Mouse (Mus musculus): ENCODE measurements at regions not wholly inside any gene's neighbourhood (a gene's known extent, or its start where the extent isn't known, plus 50 kb on each side); places are given as distances from the start of the nearest gene placed in this dataset.

DNA sequence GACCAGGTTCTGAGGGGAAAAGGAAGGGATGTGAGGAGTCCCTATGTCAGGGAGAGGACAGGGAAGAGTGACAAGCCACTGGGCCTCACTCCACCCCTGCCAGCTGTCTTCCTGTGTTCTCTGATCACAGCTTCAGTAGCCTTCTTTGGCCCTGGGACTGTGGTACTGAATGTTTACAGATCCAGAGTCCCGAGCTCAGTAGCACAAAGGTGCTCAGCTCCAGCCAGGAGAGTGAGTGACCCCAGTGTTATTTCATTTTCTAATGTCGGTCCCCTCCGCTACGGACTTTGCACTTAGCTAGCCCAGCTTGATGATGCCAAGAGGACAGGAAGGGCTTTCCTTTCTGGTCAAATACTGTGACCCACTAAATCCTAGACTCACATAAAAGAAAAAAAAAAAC lies 104.2 kb downstream of the Foxa2 start:
- Histone ChIP-seq H3K36me3 (ENCODE audit: control insufficient read depth, insufficient read depth, low read length) (no peaks in the 10 kb centered on the region), H3K27me3 (replicated peaks; ENCODE audit: control insufficient read depth, insufficient read depth, low read length) (no peaks in the 10 kb centered on the region), H3K9me3 (ENCODE audit: control insufficient read depth, low read length) (no peaks in the 10 kb centered on the region), H3K27ac (ENCODE audit: low read depth, low read length) (peak overlapping the region; percentile 38; the same call in 1 of the 2 replicates), H3K9ac (ENCODE audit: low read depth, low read length) (no peak overlapping the region), H3K4me3 (ENCODE audit: low read depth, low read length) (no peak overlapping the region), H3K4me2 (no peak overlapping the region), H3K4me1 (replicated peaks; ENCODE audit: control insufficient read depth, insufficient read depth, low read length) (no peaks in the 10 kb centered on the region; the same call in 1 of the 2 replicates)
- ATAC-seq (replicated peaks; ENCODE audit: low FRiP score) (peak; percentile 67), DNase-seq (ENCODE audit: low spot score) (no peak)
- 59% methylated on average over 4 of the region's 4 CpGs for WGBS

DNA sequence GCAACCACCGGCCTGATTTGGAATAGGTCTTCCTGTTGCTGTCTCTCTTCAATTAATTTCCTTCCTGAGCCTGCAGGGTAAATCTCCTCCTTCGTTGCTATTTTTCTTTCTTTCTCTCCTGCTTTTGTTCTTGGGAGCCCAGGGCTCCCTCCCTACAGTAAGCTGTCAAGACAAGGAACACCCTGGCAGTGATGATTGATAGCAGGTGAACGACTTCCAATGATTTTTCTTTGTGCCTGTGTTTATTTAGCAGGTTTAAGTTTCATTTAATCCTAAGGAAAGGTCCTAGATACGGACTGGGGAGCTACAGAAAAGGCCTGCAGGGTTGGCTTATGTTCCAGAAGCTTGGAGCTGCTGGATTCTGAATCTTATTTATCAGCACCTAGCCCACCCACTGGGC lies 105.5 kb downstream of the Foxa2 start:
- no peaks in the 10 kb centered on the region for H3K36me3 ChIP-seq (ENCODE audit: control insufficient read depth, insufficient read depth, low read length)
- no peaks in the 10 kb centered on the region for H3K27me3 ChIP-seq (replicated peaks; ENCODE audit: control insufficient read depth, insufficient read depth, low read length)
- 25% methylated on average over 4 of the region's 4 CpGs for WGBS
- no peaks in the 10 kb centered on the region; the same call in 1 of the 2 replicates for H3K4me1 ChIP-seq (replicated peaks; ENCODE audit: control insufficient read depth, insufficient read depth, low read length)
- ATAC-seq (replicated peaks; ENCODE audit: low FRiP score), result no peak
- H3K4me2 ChIP-seq, result no peak overlapping the region
- no peak overlapping the region for H3K27ac ChIP-seq (ENCODE audit: low read depth, low read length)
- no peak for DNase-seq (ENCODE audit: low spot score)
- H3K4me3 ChIP-seq (ENCODE audit: low read depth, low read length), result no peak overlapping the region
- H3K9ac ChIP-seq (ENCODE audit: low read depth, low read length), result no peak overlapping the region
- no peaks in the 10 kb centered on the region for H3K9me3 ChIP-seq (ENCODE audit: control insufficient read depth, low read length)

DNA sequence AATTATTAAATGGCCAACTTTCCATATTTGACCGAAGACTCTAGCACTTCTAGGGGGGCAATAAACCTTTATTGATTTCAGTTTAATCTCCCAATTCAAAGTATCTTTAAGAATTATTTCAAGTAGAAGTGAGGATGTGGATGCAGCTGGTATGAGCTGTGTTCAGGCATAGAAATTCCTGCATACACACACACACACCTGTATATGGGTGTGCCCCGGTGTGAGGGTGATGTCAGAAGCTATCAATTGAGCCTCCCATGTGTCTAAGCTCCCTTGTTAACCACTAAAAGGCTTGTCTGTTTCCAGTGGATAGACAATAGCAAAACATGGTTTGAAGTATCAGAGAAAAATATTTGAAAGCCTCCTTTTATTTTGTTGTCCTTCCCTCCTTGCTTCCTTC lies 114.3 kb downstream of the Foxa2 start:
- Histone ChIP-seq H3K4me3 (ENCODE audit: low read depth, low read length) (no peak overlapping the region), H3K27me3 (replicated peaks; ENCODE audit: control insufficient read depth, insufficient read depth, low read length) (no peaks in the 10 kb centered on the region), H3K4me2 (no peak overlapping the region), H3K9ac (ENCODE audit: low read depth, low read length) (no peak overlapping the region), H3K36me3 (ENCODE audit: control insufficient read depth, insufficient read depth, low read length) (no peaks in the 10 kb centered on the region), H3K27ac (ENCODE audit: low read depth, low read length) (no peak overlapping the region), H3K4me1 (replicated peaks; ENCODE audit: control insufficient read depth, insufficient read depth, low read length) (no peaks in the 10 kb centered on the region), H3K9me3 (ENCODE audit: control insufficient read depth, low read length) (no peaks in the 10 kb centered on the region)
- DNase-seq (ENCODE audit: low spot score) (no peak), ATAC-seq (replicated peaks; ENCODE audit: low FRiP score) (no peak)
- 78% methylated on average over 2 of the region's 2 CpGs for WGBS

DNA sequence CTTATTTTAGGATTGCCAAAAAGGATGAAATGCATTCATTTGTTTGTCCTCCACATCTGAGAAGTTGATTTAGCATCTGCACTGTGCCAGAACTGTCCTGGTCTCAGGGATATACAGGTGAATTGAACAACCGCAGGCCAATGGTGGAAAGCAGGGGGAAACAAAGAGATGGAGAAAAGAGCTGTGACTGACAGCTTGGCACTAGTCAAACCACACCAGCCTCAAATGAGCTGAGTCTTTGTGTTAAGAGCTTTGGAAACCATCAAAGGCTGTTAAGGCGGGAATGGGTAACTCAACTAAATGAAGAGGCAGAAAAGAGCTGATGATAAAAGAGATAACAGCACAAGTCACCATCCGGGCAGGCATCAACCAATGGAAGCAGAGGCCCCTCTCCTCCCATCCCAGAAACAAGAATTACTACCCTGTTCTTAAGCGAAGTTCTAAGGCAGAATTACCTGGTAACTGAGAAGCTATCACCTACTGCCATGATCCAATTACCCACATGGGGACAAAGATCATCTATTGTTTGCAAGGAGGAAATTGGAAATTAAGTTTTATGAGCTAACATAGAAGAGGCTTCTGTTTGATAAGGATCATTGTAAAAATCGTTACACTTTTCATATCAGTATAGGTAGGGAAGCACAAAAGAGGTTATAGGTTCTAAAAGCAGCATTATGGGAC lies 117.6 kb downstream of the Foxa2 start:
- DNase-seq (ENCODE audit: low spot score), result no peak
- 69% methylated on average over 5 of the region's 5 CpGs for WGBS
- no peaks in the 10 kb centered on the region for H3K9me3 ChIP-seq (ENCODE audit: control insufficient read depth, low read length)
- H3K36me3 ChIP-seq (ENCODE audit: control insufficient read depth, insufficient read depth, low read length), result no peaks in the 10 kb centered on the region
- H3K4me3 ChIP-seq (ENCODE audit: low read depth, low read length), result no peak overlapping the region
- H3K27ac ChIP-seq (ENCODE audit: low read depth, low read length), result no peak overlapping the region
- H3K27me3 ChIP-seq (replicated peaks; ENCODE audit: control insufficient read depth, insufficient read depth, low read length), result no peaks in the 10 kb centered on the region
- no peaks in the 10 kb centered on the region for H3K4me1 ChIP-seq (replicated peaks; ENCODE audit: control insufficient read depth, insufficient read depth, low read length)
- no peak for ATAC-seq (replicated peaks; ENCODE audit: low FRiP score)
- H3K9ac ChIP-seq (ENCODE audit: low read depth, low read length), result no peak overlapping the region
- no peak overlapping the region for H3K4me2 ChIP-seq

DNA sequence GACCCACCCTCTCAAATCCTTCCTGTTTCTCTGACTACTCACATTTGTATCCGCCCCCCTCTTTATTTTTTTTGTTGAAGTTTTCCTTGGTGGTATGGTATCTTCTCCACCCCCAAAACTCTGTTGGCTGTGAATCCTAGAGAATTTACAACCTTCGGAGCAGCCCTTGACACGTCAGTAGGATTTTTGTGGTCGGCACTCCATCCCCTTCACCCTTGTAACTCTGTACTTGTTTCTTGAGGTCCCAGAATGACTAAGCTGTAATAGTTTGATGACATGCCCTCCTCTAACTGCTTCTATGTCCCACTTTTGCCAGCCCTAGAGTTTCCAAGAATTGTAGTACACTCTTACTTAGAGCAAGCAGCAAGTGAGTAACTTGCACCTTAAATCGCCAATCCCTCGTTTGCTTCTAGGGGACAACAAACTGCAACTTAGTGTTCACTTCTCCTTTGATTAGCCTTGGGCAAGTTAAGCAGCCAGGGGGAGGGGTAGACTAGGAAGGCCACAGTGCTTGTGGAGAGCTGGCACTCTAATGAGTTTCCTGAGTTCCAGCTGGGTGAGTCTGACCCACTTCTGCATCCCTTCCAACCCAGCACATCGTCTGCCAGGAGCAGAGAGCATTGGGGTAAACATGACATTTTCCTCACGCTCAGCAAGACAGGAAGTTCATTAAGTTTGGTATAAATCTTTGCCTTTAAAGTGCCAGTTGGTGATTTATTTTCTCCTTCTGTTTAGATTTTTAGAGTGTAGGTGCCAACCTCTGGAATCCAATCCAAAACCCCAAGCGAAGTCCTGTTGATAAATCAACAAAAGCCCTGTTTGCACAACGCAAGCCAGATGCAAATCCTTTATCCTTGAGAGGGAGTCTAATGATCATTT lies 118.7 kb downstream of the Foxa2 start:
- ATAC-seq (replicated peaks; ENCODE audit: low FRiP score) (no peak), DNase-seq (ENCODE audit: low spot score) (no peak)
- no peak overlapping the region for H3K9ac ChIP-seq (ENCODE audit: low read depth, low read length)
- H3K36me3 ChIP-seq (ENCODE audit: control insufficient read depth, insufficient read depth, low read length), result no peaks in the 10 kb centered on the region
- no peak overlapping the region for H3K4me2 ChIP-seq
- no peaks in the 10 kb centered on the region for H3K4me1 ChIP-seq (replicated peaks; ENCODE audit: control insufficient read depth, insufficient read depth, low read length)
- no peaks in the 10 kb centered on the region for H3K27me3 ChIP-seq (replicated peaks; ENCODE audit: control insufficient read depth, insufficient read depth, low read length)
- 49% methylated on average over 10 of the region's 10 CpGs for WGBS
- H3K9me3 ChIP-seq (ENCODE audit: control insufficient read depth, low read length), result no peaks in the 10 kb centered on the region
- H3K27ac ChIP-seq (ENCODE audit: low read depth, low read length), result no peak overlapping the region
- H3K4me3 ChIP-seq (ENCODE audit: low read depth, low read length), result no peak overlapping the region

DNA sequence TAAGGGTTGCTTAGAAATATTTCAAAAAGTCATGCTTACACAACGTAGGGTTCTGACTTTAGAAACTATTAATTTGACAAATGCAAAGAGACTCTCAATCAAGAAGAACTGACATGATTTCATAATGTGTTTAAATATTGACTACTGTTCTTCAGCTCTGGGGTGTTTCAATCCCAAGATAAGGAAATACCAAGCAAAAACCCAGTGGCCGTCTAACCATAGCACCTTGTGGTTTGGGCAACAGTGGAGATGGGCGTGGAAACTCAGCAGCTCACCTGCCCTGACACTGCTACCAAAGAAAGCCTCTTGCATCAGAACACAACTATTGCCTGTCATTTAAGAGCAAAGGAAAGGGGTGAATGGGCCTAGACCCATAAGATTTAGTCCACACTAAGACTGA lies 119.9 kb downstream of the Foxa2 start:
- Histone ChIP-seq H3K4me3 (ENCODE audit: low read depth, low read length) (no peak overlapping the region), H3K27ac (ENCODE audit: low read depth, low read length) (no peak overlapping the region), H3K4me2 (no peak overlapping the region), H3K27me3 (replicated peaks; ENCODE audit: control insufficient read depth, insufficient read depth, low read length) (no peaks in the 10 kb centered on the region), H3K9me3 (ENCODE audit: control insufficient read depth, low read length) (no peaks in the 10 kb centered on the region), H3K36me3 (ENCODE audit: control insufficient read depth, insufficient read depth, low read length) (no peaks in the 10 kb centered on the region), H3K4me1 (replicated peaks; ENCODE audit: control insufficient read depth, insufficient read depth, low read length) (no peaks in the 10 kb centered on the region), H3K9ac (ENCODE audit: low read depth, low read length) (no peak overlapping the region)
- WGBS, result 69% methylated on average over 3 of the region's 3 CpGs
- no peak for DNase-seq (ENCODE audit: low spot score)
- no peak for ATAC-seq (replicated peaks; ENCODE audit: low FRiP score)

DNA sequence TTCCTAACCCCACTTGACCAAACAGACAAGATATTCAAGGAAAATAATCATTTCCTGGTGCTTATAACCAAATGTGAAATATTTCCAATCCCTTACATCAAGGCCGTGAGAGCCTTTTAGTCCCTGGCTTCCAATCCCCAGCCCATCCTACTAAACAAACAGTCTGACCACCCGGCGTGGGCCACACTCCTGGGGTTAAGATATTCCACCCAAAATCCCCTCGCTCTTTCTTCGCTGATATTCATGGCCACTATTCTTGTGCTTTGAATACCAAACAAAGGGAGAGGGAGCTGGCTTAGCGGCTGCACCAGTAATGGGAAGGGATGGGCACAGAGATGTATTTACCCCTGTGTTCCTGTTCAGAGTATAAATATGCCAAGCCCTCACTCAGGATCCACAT lies 139.4 kb downstream of the Foxa2 start:
- ATAC-seq (replicated peaks; ENCODE audit: low FRiP score), result no peak
- WGBS, result 71% methylated on average over 6 of the region's 6 CpGs
- H3K36me3 ChIP-seq (ENCODE audit: control insufficient read depth, insufficient read depth, low read length), result no peaks in the 10 kb centered on the region
- H3K4me1 ChIP-seq (replicated peaks; ENCODE audit: control insufficient read depth, insufficient read depth, low read length), result no peaks in the 10 kb centered on the region
- H3K27ac ChIP-seq (ENCODE audit: low read depth, low read length), result no peak overlapping the region
- no peaks in the 10 kb centered on the region for H3K27me3 ChIP-seq (replicated peaks; ENCODE audit: control insufficient read depth, insufficient read depth, low read length)
- H3K4me2 ChIP-seq, result no peak overlapping the region
- H3K4me3 ChIP-seq (ENCODE audit: low read depth, low read length), result no peak overlapping the region
- no peak overlapping the region for H3K9ac ChIP-seq (ENCODE audit: low read depth, low read length)
- no peak for DNase-seq (ENCODE audit: low spot score)
- H3K9me3 ChIP-seq (ENCODE audit: control insufficient read depth, low read length), result no peaks in the 10 kb centered on the region

DNA sequence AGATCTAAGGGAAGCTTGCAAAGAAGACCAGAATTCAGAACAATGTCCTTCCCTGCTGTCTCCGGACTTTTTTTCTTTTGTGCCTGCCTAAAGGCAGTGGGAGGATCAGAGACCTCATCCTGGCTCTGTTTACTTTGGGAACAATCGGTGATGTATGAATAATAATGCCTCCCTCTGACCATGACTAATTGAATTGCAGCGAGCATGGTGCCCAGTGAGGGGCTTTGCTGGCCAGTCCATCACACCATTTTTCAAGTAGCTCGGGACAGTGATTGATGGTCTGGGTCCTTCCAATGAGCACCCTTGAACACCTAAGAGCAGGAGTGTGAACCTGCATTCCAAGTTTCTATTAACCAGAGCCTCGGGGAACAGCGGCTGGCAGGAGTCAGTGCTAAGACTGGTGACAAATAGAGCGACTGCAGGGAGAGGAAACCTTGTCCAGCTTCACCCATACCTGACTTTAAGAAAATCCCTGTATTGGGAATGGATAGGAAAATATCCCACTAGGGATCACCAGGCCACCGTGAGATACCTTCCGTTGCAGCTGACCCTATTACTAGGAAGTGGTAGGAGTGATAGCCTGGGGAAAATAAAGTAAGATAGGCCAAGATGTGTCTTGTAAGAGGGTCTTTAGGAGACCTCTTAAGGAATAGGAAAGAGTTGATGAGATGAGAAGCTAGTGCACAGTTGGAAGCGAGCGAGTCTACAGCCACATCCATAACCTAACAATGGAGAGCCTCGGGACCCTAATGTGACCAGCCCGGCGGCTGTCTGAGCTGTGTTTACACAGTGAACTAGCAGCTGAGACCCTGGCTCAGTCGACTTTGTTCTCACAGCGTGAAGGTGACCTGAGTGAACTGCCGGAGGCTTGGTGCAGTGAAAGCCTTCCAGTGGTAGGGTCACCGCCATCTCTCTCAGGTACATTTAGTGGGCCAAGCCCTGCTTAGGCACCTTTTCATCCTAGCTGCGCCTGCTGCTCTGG lies 140.7 kb downstream of the Foxa2 start:
- Histone ChIP-seq H3K9me3 (ENCODE audit: control insufficient read depth, low read length) (no peaks in the 10 kb centered on the region), H3K4me1 (replicated peaks; ENCODE audit: control insufficient read depth, insufficient read depth, low read length) (no peaks in the 10 kb centered on the region), H3K4me3 (ENCODE audit: low read depth, low read length) (no peak overlapping the region), H3K27ac (ENCODE audit: low read depth, low read length) (no peak overlapping the region), H3K9ac (ENCODE audit: low read depth, low read length) (no peak overlapping the region), H3K36me3 (ENCODE audit: control insufficient read depth, insufficient read depth, low read length) (no peaks in the 10 kb centered on the region), H3K27me3 (replicated peaks; ENCODE audit: control insufficient read depth, insufficient read depth, low read length) (no peaks in the 10 kb centered on the region), H3K4me2 (no peak overlapping the region)
- ATAC-seq (replicated peaks; ENCODE audit: low FRiP score), result peak; percentile 43; the same call in 1 of the 2 replicates
- 43% methylated on average over 19 of the region's 19 CpGs for WGBS
- DNase-seq (ENCODE audit: low spot score), result no peak
